ENCODE assay signal across 9 mouse cellular contexts in the genomic region with DNA sequence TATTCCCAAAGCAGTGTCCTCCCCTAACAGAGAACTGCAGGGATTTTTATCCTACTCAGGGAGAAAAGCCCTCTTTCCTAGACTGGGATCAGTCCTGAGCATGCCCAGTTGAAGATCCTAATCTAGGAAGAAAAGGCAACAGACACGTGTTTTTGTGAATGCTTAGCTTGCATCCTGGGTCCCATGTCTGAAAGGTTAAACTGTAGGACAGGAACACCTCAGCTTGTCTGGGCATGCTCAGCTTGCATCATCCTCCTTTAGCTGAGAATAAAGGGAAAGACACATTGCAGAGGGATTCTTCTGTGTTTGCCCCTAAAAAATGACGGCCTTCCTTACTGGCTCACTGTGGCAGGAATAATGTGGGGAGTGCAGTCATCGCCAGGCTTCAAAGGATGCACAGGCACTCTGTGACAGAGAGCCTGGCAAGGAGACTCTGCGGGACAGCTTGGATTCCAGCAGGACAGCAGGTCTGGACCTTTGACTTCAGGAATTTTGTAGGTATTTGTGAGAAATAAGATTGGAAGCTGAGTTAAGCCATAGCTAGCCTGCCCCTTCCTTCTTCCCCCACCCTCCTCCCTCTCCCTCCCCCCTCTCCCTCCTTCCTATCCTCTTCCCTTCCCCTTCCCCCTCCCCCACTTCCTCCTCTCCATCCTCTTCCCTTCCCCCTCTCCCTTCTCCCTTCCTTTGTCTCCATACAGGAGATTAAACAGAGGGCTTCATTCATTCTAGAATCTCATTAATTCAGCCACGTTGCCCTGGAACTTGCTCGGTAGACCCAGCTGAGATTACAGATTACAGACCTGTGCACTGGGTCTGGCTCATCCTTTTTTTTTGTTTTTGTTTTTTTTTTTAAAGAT. TPM values are rescaled to one million over a fixed set of nuclear protein-coding genes. Genes with fewer than 3 reads are reported as not detected.
DNase-seq lines count a peak whose midpoint lies in the region; ATAC-seq and TF ChIP-seq lines count a peak whose summit lies in the region.
"Had no signal": no experiment of that assay in that cellular context is flagged by ENCODE, and none has a peak within 500 bp of the region (broad histone marks: within the 10 kb centered on the region; RNA-seq: fewer than 3 reads in every experiment).

No protein-coding gene starts in this region.

- peaks cover 51% of the 10 kb centered on the region for H3K4me1 ChIP-seq in heart, embryonic 10.5 days
- peaks cover 4% of the 10 kb centered on the region; the same call in 1 of the 2 replicates for H3K4me1 ChIP-seq in forebrain, postnatal 0 days (ENCODE audit: insufficient read depth)

- H3K9ac ChIP-seq in forebrain, postnatal 0 days, result peak overlapping the region; percentile 44
- H3K9ac ChIP-seq: heart, embryonic 15.5 days had no signal

- H3K4me3 ChIP-seq in heart, embryonic 10.5 days, result no peak overlapping the region
- peak overlapping the region; percentile 8 for H3K4me3 ChIP-seq in forebrain, postnatal 0 days (ENCODE audit: low read depth, low read length)
- peak overlapping the region; percentile 12 for H3K4me3 ChIP-seq in myocyte
- H3K4me3 ChIP-seq: heart, embryonic 15.5 days had no signal

- H3K4me2 ChIP-seq in forebrain, postnatal 0 days (ENCODE audit: low read depth), result peak overlapping the region; percentile 37
- peak overlapping the region; percentile 76 for H3K4me2 ChIP-seq in myocyte (ENCODE audit: low read depth)
- H3K4me2 ChIP-seq: heart, embryonic 15.5 days had no signal

- no peaks in the 10 kb centered on the region for H3K27me3 ChIP-seq in heart, embryonic 10.5 days (ENCODE audit: insufficient read depth, poor library complexity, severe bottlenecking)
- H3K27me3 ChIP-seq in forebrain, postnatal 0 days (ENCODE audit: insufficient read depth, low read length), result no peaks in the 10 kb centered on the region
- H3K27me3 ChIP-seq in myocyte (ENCODE audit: control insufficient read depth, insufficient read depth, insufficient read length), result no peaks in the 10 kb centered on the region
- H3K27me3 ChIP-seq: heart, embryonic 15.5 days had no signal

- DNase-seq in heart, embryonic 10.5 days (ENCODE audit: low spot score), result no peak
- no peak for DNase-seq in heart, postnatal 4 days
- DNase-seq in brain, adult 2 months (ENCODE audit: low read depth, low spot score), result peak; percentile 86
- peak; percentile 79 for DNase-seq in forebrain, postnatal 0 days
- no peak for DNase-seq in adrenal gland, postnatal 36 days
- no peak for DNase-seq in layer of hippocampus, adult 9-11 months
- no peak for DNase-seq in ovary, adult 18-20 months (ENCODE audit: low spot score)

- no peaks in the 10 kb centered on the region for H3K36me3 ChIP-seq in heart, embryonic 10.5 days
- no peaks in the 10 kb centered on the region for H3K36me3 ChIP-seq in forebrain, postnatal 0 days (ENCODE audit: insufficient read depth)
- no peaks in the 10 kb centered on the region for H3K36me3 ChIP-seq in myocyte (ENCODE audit: control insufficient read depth, insufficient read depth)
- H3K36me3 ChIP-seq: heart, embryonic 15.5 days had no signal

- no peak for TF ChIP-seq POLR2A in myocyte (IDR thresholded peaks at IDR 0.05; ENCODE audit: insufficient read length, low read depth)

- peak; percentile 83 for ATAC-seq in forebrain, postnatal 0 days

- H3ac ChIP-seq in myocyte (ENCODE audit: control insufficient read depth, insufficient read length), result no peak overlapping the region

- no peaks in the 10 kb centered on the region for H3K79me2 ChIP-seq in myocyte (ENCODE audit: control insufficient read depth, insufficient read depth)

- H3K27ac ChIP-seq in heart, embryonic 10.5 days, result peak overlapping the region; percentile 72
- peak overlapping the region; percentile 85 for H3K27ac ChIP-seq in forebrain, postnatal 0 days (ENCODE audit: low read depth, low read length)

- H3K9me3 ChIP-seq in heart, embryonic 10.5 days, result no peaks in the 10 kb centered on the region
- no peaks in the 10 kb centered on the region for H3K9me3 ChIP-seq in forebrain, postnatal 0 days (ENCODE audit: low read length)
- H3K9me3 ChIP-seq: heart, embryonic 15.5 days had no signal

- TF ChIP-seq CTCF in forebrain, postnatal 0 days (IDR thresholded peaks at IDR 0.05; ENCODE audit: low read depth), result no peak

- 13% methylated on average over 6 of the region's 6 CpGs for WGBS in heart, embryonic 10.5 days
- WGBS in forebrain, postnatal 0 days, result 3% methylated on average over 6 of the region's 6 CpGs

TF ChIP-seq in myocyte, 11 proteins besides CTCF, POLR2A, EP300 and RAD21:
- TF ChIP-seq E2F4 (IDR thresholded peaks at IDR 0.05; ENCODE audit: insufficient read depth), result no peak
- TF ChIP-seq CEBPB (IDR thresholded peaks at IDR 0.05; ENCODE audit: insufficient read depth, poor library complexity, severe bottlenecking), result 0 out of 2 replicates have a peak, but pooled peaks have one; percentile 28
- TF ChIP-seq SRF (IDR thresholded peaks at IDR 0.05; ENCODE audit: control insufficient read depth, insufficient read length, low read depth), result no peak
- no peak for TF ChIP-seq TCF12 (IDR thresholded peaks at IDR 0.05; ENCODE audit: insufficient read depth, poor library complexity, severe bottlenecking)
TF ChIP-seq in myocyte: peak in this region for 1.

RNA-seq across cellular contexts. Expression of gene Eef1a1, which starts 14.5 kb away (rescaled TPM):
- 2,877 and 3,185 TPM in 2 replicates for polyA plus RNA-seq in heart, embryonic 10.5 days (2016; fragmentation: Nextera tagmentation; extraction: Ambion mirVana)
- total RNA-seq in heart, postnatal 4 days (2021), result 1,000 to 10,000 TPM; 4,503 to 4,597 TPM
- 9,311 and 11,752 TPM in 2 replicates for total RNA-seq in forebrain, postnatal 0 days (2014; rRNA removed)
- 2,982 and 3,284 TPM in 2 replicates for polyA plus RNA-seq in forebrain, postnatal 0 days (2015; fragmentation: Nextera tagmentation; extraction: Ambion mirVana)
- 8,203 TPM for polyA plus RNA-seq in myocyte (2012; fragmentation: generic; extraction: Trizol)
- 1,000 to 10,000 TPM; 6,718 to 6,967 TPM for total RNA-seq in adrenal gland, postnatal 36 days (2021)

RNA-seq across cellular contexts. Expression of gene Gm17324, which starts 54.9 kb away (rescaled TPM):
- 0.89 and 1.1 TPM in 2 replicates for polyA plus RNA-seq in heart, embryonic 10.5 days (2016; fragmentation: Nextera tagmentation; extraction: Ambion mirVana)
- not detected for total RNA-seq in heart, postnatal 4 days (2021)
- total RNA-seq in forebrain, postnatal 0 days (2014; rRNA removed), result 1.2 and 1.7 TPM in 2 replicates
- 2.8 and 3.3 TPM in 2 replicates for polyA plus RNA-seq in forebrain, postnatal 0 days (2015; fragmentation: Nextera tagmentation; extraction: Ambion mirVana)
- 0.13 TPM for polyA plus RNA-seq in myocyte (2012; fragmentation: generic; extraction: Trizol)
- total RNA-seq in adrenal gland, postnatal 36 days (2021), result under 1 TPM in 1 of 2 experiments, not detected in 1; 0.30 TPM

RNA-seq across cellular contexts. Expression of gene Mto1, which starts 55.4 kb away (rescaled TPM):
- polyA plus RNA-seq in heart, embryonic 10.5 days (2016; fragmentation: Nextera tagmentation; extraction: Ambion mirVana), result 28.1 and 30.3 TPM in 2 replicates
- 10 to 100 TPM; 20.3 to 20.4 TPM for total RNA-seq in heart, postnatal 4 days (2021)
- total RNA-seq in forebrain, postnatal 0 days (2014; rRNA removed), result 27.5 and 27.8 TPM in 2 replicates
- polyA plus RNA-seq in forebrain, postnatal 0 days (2015; fragmentation: Nextera tagmentation; extraction: Ambion mirVana), result 15.9 and 19.6 TPM in 2 replicates
- polyA plus RNA-seq in myocyte (2012; fragmentation: generic; extraction: Trizol), result 10.8 TPM
- total RNA-seq in adrenal gland, postnatal 36 days (2021), result 10 to 100 TPM; 29.4 to 30.8 TPM

Comparison
In these comparisons a context has a peak if more than half of its experiments do, and no peak if none do; other contexts are left out.
1. DNase-seq: peak in brain, adult 2 months (single experiment) and forebrain, postnatal 0 days (single experiment); none in heart, embryonic 10.5 days (single experiment), heart, postnatal 4 days (single experiment), adrenal gland, postnatal 36 days (0 of 2), layer of hippocampus, adult 9-11 months (single experiment) and ovary, adult 18-20 months (single experiment).